Mouse (Mus musculus): ENCODE results near the gene Gm7030. TPM values are rescaled to one million over a fixed set of nuclear protein-coding genes. Genes with fewer than 3 reads are reported as not detected.
"Not testable (repeated sequence)": the region's sequence is repeated elsewhere in the genome, so short reads cannot be mapped to it uniquely, and the experiment has no call there.

The Gm7030 gene
- total and polyA plus RNA-seq, 3 experiments, result not detected

DNA sequence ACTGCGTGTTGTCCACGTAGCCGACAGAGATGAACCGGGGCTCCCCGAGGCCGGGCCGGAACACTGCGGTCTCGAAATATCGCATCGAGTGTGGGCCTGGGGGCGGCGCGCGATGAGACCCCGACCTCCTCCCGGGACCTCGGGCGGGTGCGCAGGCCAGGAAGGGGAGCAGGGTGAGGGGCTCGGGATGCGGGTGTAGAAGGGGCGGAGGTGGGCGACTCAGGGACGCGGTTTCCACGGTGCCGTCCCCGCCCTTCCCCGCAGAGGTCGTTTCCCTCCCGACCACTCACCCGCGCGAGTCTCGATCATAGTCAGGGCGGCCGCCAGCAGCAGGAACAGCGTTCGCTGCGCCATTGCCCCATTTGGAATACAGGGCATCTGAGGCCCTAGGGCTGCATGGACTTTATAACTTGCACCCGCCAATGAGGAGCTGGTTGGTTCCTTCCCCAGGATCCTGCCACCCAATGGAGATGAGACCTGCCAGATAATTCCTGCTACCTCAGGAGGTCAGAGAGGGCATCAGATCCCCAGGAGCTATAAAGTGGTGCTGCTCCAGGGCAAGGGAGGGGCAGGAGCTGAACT is 45.3 kb downstream of the Gm7030 start:
- peaks cover 9% of the 10 kb centered on the region for H3K27me3 ChIP-seq (replicated peaks)
- DNase-seq (ENCODE audit: extremely low read depth), result no peak
- H3K4me2 ChIP-seq (ENCODE audit: insufficient read depth, low read depth, poor library complexity, severe bottlenecking), result peak overlapping the region; percentile 68
- H3K79me2 ChIP-seq (replicated peaks; ENCODE audit: control insufficient read depth, extremely low read depth, insufficient read depth, poor library complexity, severe bottlenecking), result no peaks in the 10 kb centered on the region
- H3K4me3 ChIP-seq (replicated peaks in 1 of 3; ENCODE audit: low read depth in 2 of 3, low read length in 2 of 3, poor library complexity in 1 of 3), result peak overlapping the region; percentile 41 to 69 (median 48)
- H3K9me3 ChIP-seq (replicated peaks; ENCODE audit: low read length), result no peaks in the 10 kb centered on the region
- no peak for TF ChIP-seq PAX5 (IDR thresholded peaks at IDR 0.05; ENCODE audit: low read length)
- no peak for TF ChIP-seq MAX (IDR thresholded peaks at IDR 0.05; ENCODE audit: low read length)
- TF ChIP-seq MAZ (IDR thresholded peaks at IDR 0.05; ENCODE audit: low read depth, low read length), result no peak
- no peak for TF ChIP-seq SMC3 (IDR thresholded peaks at IDR 0.05; ENCODE audit: low read depth, low read length)
- H3K9ac ChIP-seq (ENCODE audit: insufficient read depth, low read depth), result peak overlapping the region; percentile 48; the same call in 1 of the 2 replicates
- in situ Hi-C loops (cut with MboI; ENCODE audit: low pct_ligation_motif_present, low pct_unique_long_range_greater_than_20kb, low sequenced_read_pairs), result loop anchor here (10.0 kb wide), 1 partner anchor 759 kb away; the partner anchor contains the start of gene H2-Q1
- H3K27ac ChIP-seq (ENCODE audit: insufficient read depth, low read depth), result no peak overlapping the region
- dilution Hi-C loops (cut with MboI; ENCODE audit: extremely low pct_ligation_motif_present, extremely low pct_unique_long_range_greater_than_20kb, low sequenced_read_pairs), result no loop called here
- H3K4me1 ChIP-seq (ENCODE audit: control insufficient read depth in 1 of 2, insufficient read depth in 2 of 2), result peaks cover 2 to 4% of the 10 kb centered on the region in 2 experiments; a peak in 1 of 4 replicates
- H3K36me3 ChIP-seq (replicated peaks in 1 of 2; ENCODE audit: control insufficient read depth in 1 of 2, insufficient read depth in 1 of 2, low read length in 1 of 2), result no peaks in the 10 kb centered on the region

DNA sequence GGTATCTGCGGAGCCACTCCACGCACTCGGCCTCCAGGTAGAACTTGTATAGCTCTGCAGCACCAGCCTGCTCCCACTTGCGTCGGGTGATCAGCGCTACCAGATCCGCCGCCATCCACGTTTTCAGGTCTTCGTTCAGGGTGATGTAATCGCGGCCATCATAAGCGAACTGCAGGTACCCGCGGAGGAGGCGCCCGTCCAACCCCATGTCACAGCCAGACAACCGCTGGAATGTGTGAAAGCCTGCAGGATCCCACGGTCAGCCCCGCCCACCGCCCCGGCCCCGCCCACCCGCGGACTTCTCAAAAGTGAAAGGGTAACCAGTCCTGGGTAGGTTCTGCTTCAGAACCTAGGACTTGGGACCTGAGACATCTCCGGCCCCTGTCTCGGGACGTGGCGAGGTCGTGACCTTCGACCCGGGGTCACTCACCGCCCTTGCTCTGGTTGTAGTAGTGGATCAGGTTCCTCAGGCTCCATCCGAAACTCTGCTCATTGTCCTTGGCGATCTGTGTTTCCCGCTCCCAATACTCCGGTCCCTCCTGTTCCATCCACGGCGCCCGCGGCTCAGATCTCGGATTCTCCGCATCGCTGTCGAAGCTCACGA is 45.9 kb downstream of the Gm7030 start:
- H3K36me3 ChIP-seq (replicated peaks in 1 of 2; ENCODE audit: control insufficient read depth in 1 of 2, insufficient read depth in 1 of 2, low read length in 1 of 2), result no peaks in the 10 kb centered on the region
- no peak overlapping the region for H3K27ac ChIP-seq (ENCODE audit: insufficient read depth, low read depth)
- H3K79me2 ChIP-seq (replicated peaks; ENCODE audit: control insufficient read depth, extremely low read depth, insufficient read depth, poor library complexity, severe bottlenecking), result no peaks in the 10 kb centered on the region
- dilution Hi-C loops (cut with MboI; ENCODE audit: extremely low pct_ligation_motif_present, extremely low pct_unique_long_range_greater_than_20kb, low sequenced_read_pairs) (no loop called here), in situ Hi-C loops (cut with MboI; ENCODE audit: low pct_ligation_motif_present, low pct_unique_long_range_greater_than_20kb, low sequenced_read_pairs) (loop anchor here (10.0 kb wide), 1 partner anchor 759 kb away; the partner anchor contains the start of gene H2-Q1)
- peak overlapping the region; percentile 48; the same call in 1 of the 2 replicates for H3K9ac ChIP-seq (ENCODE audit: insufficient read depth, low read depth)
- H3K27me3 ChIP-seq (replicated peaks), result peaks cover 9% of the 10 kb centered on the region
- no peaks in the 10 kb centered on the region for H3K9me3 ChIP-seq (replicated peaks; ENCODE audit: low read length)
- peak; percentile 18 for DNase-seq (ENCODE audit: extremely low read depth)
- peak overlapping the region; percentile 41 to 69 (median 48) for H3K4me3 ChIP-seq (replicated peaks in 1 of 3; ENCODE audit: low read depth in 2 of 3, low read length in 2 of 3, poor library complexity in 1 of 3)
- peaks cover 2 to 4% of the 10 kb centered on the region in 2 experiments; a peak in 1 of 4 replicates for H3K4me1 ChIP-seq (ENCODE audit: control insufficient read depth in 1 of 2, insufficient read depth in 2 of 2)
- peak overlapping the region; percentile 68 for H3K4me2 ChIP-seq (ENCODE audit: insufficient read depth, low read depth, poor library complexity, severe bottlenecking)
- TF ChIP-seq ZC3H11A (IDR thresholded peaks at IDR 0.05; ENCODE audit: low read depth, low read length), result no peak
- TF ChIP-seq SIN3A (IDR thresholded peaks at IDR 0.05; ENCODE audit: low read length), result no peak
- TF ChIP-seq NELFE (IDR thresholded peaks at IDR 0.05; ENCODE audit: low read depth, low read length), result no peak
- TF ChIP-seq ZMIZ1 (IDR thresholded peaks at IDR 0.05; ENCODE audit: low read depth, low read length), result no peak
- no peak for TF ChIP-seq ZKSCAN1 (IDR thresholded peaks at IDR 0.05; ENCODE audit: borderline replicate concordance, low read depth, low read length)
- no peak for TF ChIP-seq CTCF (conservative IDR thresholded peaks at IDR 0.05 in 1 of 2, IDR thresholded peaks at IDR 0.05 in 1 of 2; ENCODE audit: low read depth in 2 of 2, low read length in 2 of 2)

DNA sequence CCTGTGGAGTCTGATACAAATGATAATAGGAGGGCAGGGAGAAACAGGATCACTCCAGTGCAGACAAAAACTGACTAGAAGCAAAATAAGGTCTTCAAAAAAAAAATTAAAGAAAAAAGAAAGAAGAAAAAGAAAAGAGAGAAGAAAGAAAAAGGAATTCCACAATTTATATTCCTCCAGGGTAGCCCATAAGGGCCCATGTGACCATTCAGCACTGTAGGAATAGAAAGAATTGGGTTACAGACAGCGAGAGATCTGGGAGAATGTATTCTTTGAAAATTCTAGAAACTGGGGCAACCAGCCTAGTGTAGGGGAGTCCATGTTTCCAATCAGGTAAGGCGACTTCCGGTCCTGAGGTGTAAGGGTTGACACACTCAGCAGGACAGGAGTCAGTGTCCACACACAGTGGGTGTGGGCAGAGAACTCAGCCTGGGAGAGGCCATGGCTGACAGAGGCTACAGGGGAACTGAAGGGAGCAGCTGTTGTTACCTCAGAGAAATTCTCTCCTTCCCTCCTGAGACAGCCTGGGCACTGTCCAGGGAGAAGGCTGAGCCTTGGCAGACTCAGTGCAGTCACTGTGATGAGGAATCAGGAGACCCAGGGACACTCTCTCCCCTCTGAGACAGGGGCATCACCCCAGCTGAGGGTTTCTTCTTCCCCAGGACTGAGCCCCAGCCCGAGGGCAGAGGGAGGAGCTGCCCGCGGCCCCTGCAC is 46.5 kb downstream of the Gm7030 start:
- H3K9ac ChIP-seq (ENCODE audit: insufficient read depth, low read depth); H3K4me3 ChIP-seq (replicated peaks in 1 of 3; ENCODE audit: low read depth in 2 of 3, low read length in 2 of 3, poor library complexity in 1 of 3); H3K4me2 ChIP-seq (ENCODE audit: insufficient read depth, low read depth, poor library complexity, severe bottlenecking); H3K36me3 ChIP-seq (replicated peaks in 1 of 2; ENCODE audit: control insufficient read depth in 1 of 2, insufficient read depth in 1 of 2, low read length in 1 of 2); DNase-seq (ENCODE audit: extremely low read depth); H3K9me3 ChIP-seq (replicated peaks; ENCODE audit: low read length); H3K4me1 ChIP-seq (ENCODE audit: control insufficient read depth in 1 of 2, insufficient read depth in 2 of 2); dilution Hi-C loops (cut with MboI; ENCODE audit: extremely low pct_ligation_motif_present, extremely low pct_unique_long_range_greater_than_20kb, low sequenced_read_pairs); H3K79me2 ChIP-seq (replicated peaks; ENCODE audit: control insufficient read depth, extremely low read depth, insufficient read depth, poor library complexity, severe bottlenecking); H3K27ac ChIP-seq (ENCODE audit: insufficient read depth, low read depth): not testable (repeated sequence)
- peaks cover 11% of the 10 kb centered on the region for H3K27me3 ChIP-seq (replicated peaks)
- in situ Hi-C loops (cut with MboI; ENCODE audit: low pct_ligation_motif_present, low pct_unique_long_range_greater_than_20kb, low sequenced_read_pairs), result loop anchor here (10.0 kb wide), 1 partner anchor 758 kb away; the partner anchor contains the start of gene H2-Q1

DNA sequence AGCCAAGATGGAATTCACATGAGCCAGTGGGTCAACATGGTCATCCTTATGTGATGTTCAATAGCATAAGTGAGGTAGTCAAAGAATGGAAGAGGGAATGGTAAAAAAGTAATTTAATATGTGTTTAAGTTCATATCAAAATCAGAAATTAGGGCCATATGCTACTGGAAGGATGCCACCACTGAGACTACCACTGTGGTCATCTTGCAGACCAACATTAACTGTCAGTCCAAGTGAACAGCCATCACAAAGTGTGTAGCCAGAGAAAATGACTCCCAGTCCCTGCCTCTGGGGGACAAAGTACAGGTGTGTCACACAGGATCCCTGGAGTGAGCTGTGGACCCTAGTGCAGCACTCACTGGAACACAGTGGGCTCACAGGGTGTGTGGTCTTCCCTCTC is 47.3 kb downstream of the Gm7030 start:
- H3K36me3 ChIP-seq (replicated peaks in 1 of 2; ENCODE audit: control insufficient read depth in 1 of 2, insufficient read depth in 1 of 2, low read length in 1 of 2); H3K27me3 ChIP-seq (replicated peaks); DNase-seq (ENCODE audit: extremely low read depth); dilution Hi-C loops (cut with MboI; ENCODE audit: extremely low pct_ligation_motif_present, extremely low pct_unique_long_range_greater_than_20kb, low sequenced_read_pairs); H3K79me2 ChIP-seq (replicated peaks; ENCODE audit: control insufficient read depth, extremely low read depth, insufficient read depth, poor library complexity, severe bottlenecking); H3K9me3 ChIP-seq (replicated peaks; ENCODE audit: low read length); H3K4me2 ChIP-seq (ENCODE audit: insufficient read depth, low read depth, poor library complexity, severe bottlenecking); H3K4me3 ChIP-seq (replicated peaks in 1 of 3; ENCODE audit: low read depth in 2 of 3, low read length in 2 of 3, poor library complexity in 1 of 3); H3K27ac ChIP-seq (ENCODE audit: insufficient read depth, low read depth); H3K4me1 ChIP-seq (ENCODE audit: control insufficient read depth in 1 of 2, insufficient read depth in 2 of 2); H3K9ac ChIP-seq (ENCODE audit: insufficient read depth, low read depth): not testable (repeated sequence)
- in situ Hi-C loops (cut with MboI; ENCODE audit: low pct_ligation_motif_present, low pct_unique_long_range_greater_than_20kb, low sequenced_read_pairs), result loop anchor here (10.0 kb wide), 1 partner anchor 757 kb away; the partner anchor contains the start of gene H2-Q1

Measured in CH12.LX (cell line).